ENCODE assay signal across 22 mouse cellular contexts in genomic region chr12:52806273-52806672, GRCm38 (mm10).
DNase-seq lines count a peak whose midpoint lies in the region; ATAC-seq and TF ChIP-seq lines count a peak whose summit lies in the region.
"Had no signal": no experiment of that assay in that cellular context is flagged by ENCODE, and none has a peak within 500 bp of the region (broad histone marks: within the 10 kb centered on the region; RNA-seq: fewer than 3 reads in every experiment).

No protein-coding gene starts in this region.

- DNase-seq in lung, postnatal 36 days: peak; percentile 10
- DNase-seq in lung, postnatal 4 days: no peak
- DNase-seq in MEL (ENCODE audit: low read depth, low spot score): peak; percentile 17
- DNase-seq in forebrain, embryonic 10.5 days (ENCODE audit: extremely low spot score, low spot score): no peak
- DNase-seq in adrenal gland, adult 2 months: no peak
- DNase-seq: adrenal gland, postnatal 14 days; cerebellum, adult 9-10 months; gastrocnemius, postnatal 36 days; kidney, adult 11 months; right cerebral cortex, adult 18-20 months; thymus, adult 18-20 months; thymus, postnatal 36 days had no signal

- no peak for ATAC-seq in intestine, postnatal 0 days
- ATAC-seq in intestine, embryonic 16.5 days: no peak
- ATAC-seq: forebrain, embryonic 15.5 days; midbrain, embryonic 16.5 days had no signal

- no peaks in the 10 kb centered on the region for H3K36me3 ChIP-seq in intestine, postnatal 0 days (ENCODE audit: control insufficient read depth, insufficient read depth)
- no peaks in the 10 kb centered on the region for H3K36me3 ChIP-seq in intestine, embryonic 16.5 days (ENCODE audit: control insufficient read depth, insufficient read depth, low read length)
- H3K36me3 ChIP-seq in MEL (ENCODE audit: control insufficient read depth in 1 of 2, insufficient read depth in 2 of 2, low read length in 2 of 2): no peaks in the 10 kb centered on the region
- H3K36me3 ChIP-seq in forebrain, embryonic 10.5 days (replicated peaks): no peaks in the 10 kb centered on the region
- H3K36me3 ChIP-seq: embryonic facial prominence, embryonic 15.5 days; forebrain, embryonic 15.5 days; G1E; heart, embryonic 15.5 days; kidney, embryonic 15.5 days; stomach, embryonic 15.5 days had no signal

- no peaks in the 10 kb centered on the region for H3K79me2 ChIP-seq in MEL (ENCODE audit: control insufficient read depth, insufficient read depth, low read length, poor library complexity)

- TF ChIP-seq RAD21 in MEL (IDR thresholded peaks at IDR 0.05; ENCODE audit: low read depth, low read length): peak; percentile 27

- no peaks in the 10 kb centered on the region for H3K27me3 ChIP-seq in intestine, postnatal 0 days (replicated peaks; ENCODE audit: control insufficient read depth, insufficient read depth, low read length)
- H3K27me3 ChIP-seq in intestine, embryonic 16.5 days (replicated peaks; ENCODE audit: control insufficient read depth, insufficient read depth, low read length): no peaks in the 10 kb centered on the region
- peaks cover 0 to 2% of the 10 kb centered on the region in 2 experiments; a peak in 2 of 4 replicates for H3K27me3 ChIP-seq in MEL (ENCODE audit: control insufficient read depth in 1 of 2, insufficient read depth in 2 of 2, low read length in 2 of 2)
- H3K27me3 ChIP-seq in forebrain, embryonic 10.5 days (ENCODE audit: poor library complexity, severe bottlenecking): no peaks in the 10 kb centered on the region
- H3K27me3 ChIP-seq: embryonic facial prominence, embryonic 15.5 days; forebrain, embryonic 15.5 days; heart, embryonic 15.5 days; hindbrain, embryonic 15.5 days; kidney, embryonic 15.5 days; stomach, embryonic 15.5 days had no signal

- 69% methylated on average over 3 of the region's 3 CpGs for WGBS in intestine, postnatal 0 days
- 62% methylated on average over 3 of the region's 3 CpGs for WGBS in intestine, embryonic 16.5 days
- 77% methylated on average over 3 of the region's 3 CpGs for WGBS in forebrain, embryonic 10.5 days

- H3K4me2 ChIP-seq in intestine, postnatal 0 days (replicated peaks; ENCODE audit: low read depth): no peak overlapping the region
- H3K4me2 ChIP-seq in intestine, embryonic 16.5 days (ENCODE audit: low read depth, low read length): no peak overlapping the region
- H3K4me2 ChIP-seq: embryonic facial prominence, embryonic 15.5 days; forebrain, embryonic 15.5 days; heart, embryonic 15.5 days; hindbrain, embryonic 15.5 days; kidney, embryonic 15.5 days; stomach, embryonic 15.5 days had no signal

- no peak overlapping the region for H3K9ac ChIP-seq in intestine, postnatal 0 days (ENCODE audit: low read depth, low read length)
- no peak overlapping the region for H3K9ac ChIP-seq in intestine, embryonic 16.5 days (ENCODE audit: low read depth, low read length)
- H3K9ac ChIP-seq in MEL (ENCODE audit: control insufficient read depth, low read depth, low read length, poor library complexity, severe bottlenecking): no peak overlapping the region
- H3K9ac ChIP-seq: embryonic facial prominence, embryonic 15.5 days; forebrain, embryonic 15.5 days; heart, embryonic 15.5 days; hindbrain, embryonic 15.5 days; kidney, embryonic 15.5 days; stomach, embryonic 15.5 days had no signal

- TF ChIP-seq POLR2A in MEL (IDR thresholded peaks at IDR 0.05; ENCODE audit: control insufficient read depth in 1 of 2, insufficient read depth in 1 of 2, low read depth in 1 of 2, low read length in 2 of 2, poor library complexity in 1 of 2): no peak

- no peaks in the 10 kb centered on the region for H3K4me1 ChIP-seq in intestine, postnatal 0 days (replicated peaks; ENCODE audit: control insufficient read depth, insufficient read depth, low read length)
- no peaks in the 10 kb centered on the region for H3K4me1 ChIP-seq in intestine, embryonic 16.5 days (ENCODE audit: control insufficient read depth, insufficient read depth, low read length)
- H3K4me1 ChIP-seq in MEL (ENCODE audit: control insufficient read depth in 1 of 2, insufficient read depth in 2 of 2, low read length in 2 of 2): no peaks in the 10 kb centered on the region
- no peaks in the 10 kb centered on the region for H3K4me1 ChIP-seq in forebrain, embryonic 10.5 days
- H3K4me1 ChIP-seq: embryonic facial prominence, embryonic 15.5 days; forebrain, embryonic 15.5 days; heart, embryonic 15.5 days; hindbrain, embryonic 15.5 days; kidney, embryonic 15.5 days; stomach, embryonic 15.5 days had no signal

- no peak for TF ChIP-seq EP300 in MEL (IDR thresholded peaks at IDR 0.05; ENCODE audit: low read depth in 1 of 2, low read length in 2 of 2)

- H3K4me3 ChIP-seq in intestine, postnatal 0 days (ENCODE audit: low read depth, low read length): no peak overlapping the region
- H3K4me3 ChIP-seq in intestine, embryonic 16.5 days (ENCODE audit: low read length): no peak overlapping the region
- H3K4me3 ChIP-seq in MEL (ENCODE audit: control insufficient read depth in 1 of 2, insufficient read depth in 1 of 2, low read depth in 2 of 2, low read length in 2 of 2): no peak overlapping the region
- no peak overlapping the region for H3K4me3 ChIP-seq in forebrain, embryonic 10.5 days
- H3K4me3 ChIP-seq: embryonic facial prominence, embryonic 15.5 days; forebrain, embryonic 15.5 days; heart, embryonic 15.5 days; hindbrain, embryonic 15.5 days; kidney, embryonic 15.5 days; stomach, embryonic 15.5 days had no signal

- no peaks in the 10 kb centered on the region for H3K9me3 ChIP-seq in intestine, postnatal 0 days (ENCODE audit: control insufficient read depth)
- no peaks in the 10 kb centered on the region for H3K9me3 ChIP-seq in intestine, embryonic 16.5 days (ENCODE audit: control insufficient read depth, low read length)
- no peaks in the 10 kb centered on the region for H3K9me3 ChIP-seq in MEL (replicated peaks; ENCODE audit: insufficient read depth, low read length)
- H3K9me3 ChIP-seq in forebrain, embryonic 10.5 days: peaks cover 3% of the 10 kb centered on the region; the same call in 1 of the 2 replicates
- H3K9me3 ChIP-seq: embryonic facial prominence, embryonic 15.5 days; forebrain, embryonic 15.5 days; heart, embryonic 15.5 days; hindbrain, embryonic 15.5 days; kidney, embryonic 15.5 days; stomach, embryonic 15.5 days had no signal

- peak; percentile 47 for TF ChIP-seq CTCF in intestine, postnatal 0 days (IDR thresholded peaks at IDR 0.05; ENCODE audit: low read depth)
- peak in 2 of 3 experiments; percentile 6 to 29; a peak in 3 of 6 replicates for TF ChIP-seq CTCF in MEL (IDR thresholded peaks at IDR 0.05 in 2 of 3, conservative IDR thresholded peaks at IDR 0.05 in 1 of 3; ENCODE audit: control insufficient read depth in 1 of 3, insufficient read depth in 1 of 3, low read depth in 2 of 3, low read length in 3 of 3, poor library complexity in 1 of 3, severe bottlenecking in 1 of 3)

- H3K27ac ChIP-seq in intestine, postnatal 0 days (ENCODE audit: low read depth, low read length): no peak overlapping the region
- no peak overlapping the region for H3K27ac ChIP-seq in intestine, embryonic 16.5 days (ENCODE audit: low read length)
- H3K27ac ChIP-seq in MEL (ENCODE audit: control insufficient read depth, low read depth, low read length): no peak overlapping the region
- no peak overlapping the region for H3K27ac ChIP-seq in forebrain, embryonic 10.5 days
- H3K27ac ChIP-seq: embryonic facial prominence, embryonic 15.5 days; forebrain, embryonic 15.5 days; heart, embryonic 15.5 days; hindbrain, embryonic 15.5 days; kidney, embryonic 15.5 days; stomach, embryonic 15.5 days had no signal

TF ChIP-seq in MEL, 35 proteins besides CTCF, POLR2A, EP300 and RAD21:
- TF ChIP-seq SMC3 (IDR thresholded peaks at IDR 0.05; ENCODE audit: low read depth, low read length) (peak; percentile 39), ZMIZ1 (IDR thresholded peaks at IDR 0.05; ENCODE audit: low read depth, low read length) (no peak), TAL1 (IDR thresholded peaks at IDR 0.05; ENCODE audit: low read length) (no peak)
TF ChIP-seq in MEL: peak in this region for 1.

Comparison
In these comparisons a context has a peak if more than half of its experiments do, and no peak if none do; other contexts are left out.
1. DNase-seq: peak in lung, postnatal 36 days (single experiment) and MEL (single experiment); none in lung, postnatal 4 days (0 of 2), forebrain, embryonic 10.5 days (single experiment) and adrenal gland, adult 2 months (single experiment).